Mouse (Mus musculus) retina, embryonic 14.5 days (tissue): ENCODE results near the gene H2-T3.
A peak's percentile ranks its signal among the peaks of the same experiment; 100 is the strongest.
"Not testable (repeated sequence)": the region's sequence is repeated elsewhere in the genome, so short reads cannot be mapped to it uniquely, and the experiment has no call there.

Source experiments
- DNase-seq: peaks from one replicate; pipeline ENCODE4 v3.0.0-alpha.2; 2015; ENCODE audit warnings: low spot score

The H2-T3 gene

GRCm38 (mm10) chr17:36178938-36179337 is 11.1 kb downstream of the H2-T3 start:
- peak; percentile 26 for DNase-seq

GRCm38 (mm10) chr17:36176132-36176531 is 14.0 kb downstream of the H2-T3 start:
- DNase-seq, result not testable (repeated sequence)

- DNase-seq, result no peak
Measured at GRCm38 (mm10) chr17:36170287-36170814, 19.7 kb downstream of the H2-T3 start.

GRCm38 (mm10) chr17:36169753-36170152 is 20.3 kb downstream of the H2-T3 start:
- no peak for DNase-seq

- not testable (repeated sequence) for DNase-seq
Measured at GRCm38 (mm10) chr17:36169094-36169493, 21.0 kb downstream of the H2-T3 start.

DNA sequence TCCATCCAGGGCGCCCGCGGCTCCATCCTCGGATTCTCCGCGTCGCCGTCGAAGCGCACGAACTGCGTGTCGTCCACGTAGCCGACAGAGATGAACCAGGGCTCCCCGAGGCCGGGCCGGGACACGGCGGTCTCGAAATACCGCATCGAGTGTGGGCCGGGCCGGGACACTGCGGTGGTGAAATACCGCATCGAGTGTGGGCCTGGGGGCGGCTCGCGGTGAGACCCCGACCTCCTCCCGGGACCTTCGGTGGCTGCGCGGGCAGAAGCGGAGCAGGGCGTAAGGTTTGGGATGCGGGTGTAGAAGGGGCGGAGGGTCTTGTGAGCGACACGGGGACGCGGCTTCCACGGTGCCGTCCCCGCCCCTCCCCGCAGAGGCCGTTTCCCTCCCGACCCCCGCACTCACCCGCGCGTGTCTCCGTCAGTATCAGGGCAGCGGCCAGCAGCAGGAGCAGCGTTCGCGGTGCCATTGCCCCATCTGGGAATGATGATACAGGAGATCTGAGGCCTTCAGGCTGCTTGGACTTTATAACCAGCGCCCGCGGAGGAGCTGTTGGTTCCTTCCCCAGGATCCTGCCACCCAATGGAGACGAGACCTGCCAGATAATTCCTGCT is 21.9 kb downstream of the H2-T3 start, which contains the start of gene Gm8909:
TSS of gene Gm8909 (minus strand) at position 499 of the 614 bp plus-strand sequence.
- no peak for DNase-seq

- DNase-seq, result no peak
Measured at GRCm38 (mm10) chr17:36167306-36168038, 22.6 kb downstream of the H2-T3 start.

DNA sequence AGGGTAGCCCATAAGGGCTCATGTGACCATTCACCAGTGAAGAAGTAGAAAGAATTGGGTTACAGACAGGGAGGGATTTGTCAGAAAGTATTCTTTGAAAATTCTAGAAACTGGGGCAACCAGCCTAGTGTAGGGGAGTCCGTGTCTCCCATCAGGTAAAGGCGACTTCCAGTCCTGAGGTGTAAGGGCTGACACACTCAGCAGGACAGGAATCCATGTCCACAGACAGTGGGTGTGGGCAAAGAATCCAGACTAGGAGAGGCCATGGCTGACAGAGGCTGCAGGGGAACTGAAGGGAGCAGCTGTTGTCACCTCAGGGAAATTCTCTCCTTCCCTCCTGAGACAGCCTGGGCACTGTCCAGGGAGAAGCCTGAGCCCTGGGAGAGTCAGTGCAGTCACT is 23.2 kb downstream of the H2-T3 start:
- DNase-seq, result not testable (repeated sequence)

- no peak for DNase-seq
Measured at GRCm38 (mm10) chr17:36161129-36162051, 28.7 kb downstream of the H2-T3 start.

- not testable (repeated sequence) for DNase-seq
Measured at GRCm38 (mm10) chr17:36158264-36158663, 31.8 kb downstream of the H2-T3 start.

- not testable (repeated sequence) for DNase-seq
Measured at GRCm38 (mm10) chr17:36157782-36158181, 32.3 kb downstream of the H2-T3 start.

GRCm38 (mm10) chr17:36154271-36155149 is 35.6 kb downstream of the H2-T3 start:
- no peak for DNase-seq

GRCm38 (mm10) chr17:36151200-36151599 is 38.9 kb downstream of the H2-T3 start:
- DNase-seq, result not testable (repeated sequence)

DNA sequence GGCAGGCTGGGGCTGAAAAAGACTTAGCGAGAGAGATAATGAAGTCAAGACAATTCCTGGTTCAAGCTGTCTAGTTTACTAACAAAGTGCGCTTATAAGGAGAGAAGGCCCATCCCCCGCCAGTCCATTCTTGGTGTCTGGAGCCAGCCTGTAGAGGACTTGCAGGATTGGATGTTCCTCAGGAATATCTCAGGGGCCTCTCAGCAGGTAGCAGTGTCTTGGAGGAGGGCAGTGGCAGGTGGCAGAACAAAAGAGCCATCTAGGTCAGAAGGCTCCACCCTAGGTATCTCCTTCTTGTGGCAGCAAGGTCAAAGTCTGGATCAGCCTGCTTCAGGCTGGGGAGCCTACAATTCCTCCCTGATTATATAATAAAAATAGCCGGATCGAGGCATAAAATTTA is 41.6 kb downstream of the H2-T3 start:
- not testable (repeated sequence) for DNase-seq

GRCm38 (mm10) chr17:36146937-36147336 is 43.1 kb downstream of the H2-T3 start:
- DNase-seq, result not testable (repeated sequence)

GRCm38 (mm10) chr17:36145861-36146156 is 44.3 kb downstream of the H2-T3 start:
- not testable (repeated sequence) for DNase-seq

DNA sequence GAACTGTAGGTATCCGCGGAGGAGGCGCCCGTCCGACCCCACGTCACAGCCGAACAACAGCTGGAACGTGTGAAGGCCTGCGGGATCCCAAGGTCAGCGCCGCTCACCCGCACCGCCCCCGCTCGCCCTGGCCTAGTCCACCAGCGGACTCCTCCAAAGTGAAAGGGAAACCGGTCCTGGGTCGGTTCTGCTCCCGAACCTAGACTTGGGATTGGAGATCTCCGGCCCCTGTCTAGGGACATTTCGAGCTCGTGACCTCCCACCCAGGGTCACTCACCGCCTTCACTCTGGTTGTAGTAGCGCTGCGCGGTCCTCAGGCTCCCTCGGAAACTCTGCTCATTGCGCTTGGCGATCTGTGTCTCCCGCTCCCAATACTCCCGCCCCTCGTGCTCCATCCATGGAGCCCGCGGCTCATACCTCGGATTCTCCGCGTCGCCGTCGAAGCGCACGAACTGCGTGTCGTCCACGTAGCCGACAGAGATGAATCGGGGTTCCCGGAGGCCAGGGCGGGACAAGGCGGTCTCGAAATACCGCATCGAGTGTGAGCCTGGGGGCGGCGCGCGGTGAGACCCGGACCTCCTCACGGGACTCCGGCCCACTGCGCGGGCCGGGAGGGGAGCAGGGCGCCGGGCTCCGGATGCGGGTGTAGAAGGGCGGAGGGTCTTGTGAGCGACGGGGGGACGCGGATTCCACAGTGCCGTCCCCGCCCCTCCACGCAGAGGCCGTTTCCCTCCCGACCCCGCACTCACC is 44.8 kb downstream of the H2-T3 start:
- no peak for DNase-seq

GRCm38 (mm10) chr17:36136299-36136848 is 53.7 kb downstream of the H2-T3 start:
- DNase-seq, result not testable (repeated sequence)
